Mouse (Mus musculus) embryonic facial prominence, embryonic 10.5 days (tissue): ENCODE measurements around the gene Gm30191. TPM values are rescaled to one million over a fixed set of nuclear protein-coding genes. Genes with fewer than 3 reads are reported as not detected.
A peak's percentile ranks its signal among the peaks of the same experiment; 100 is the strongest.
"Not testable (repeated sequence)": the region's sequence is repeated elsewhere in the genome, so short reads cannot be mapped to it uniquely, and the experiment has no call there.

Source experiments
- DNase-seq: peaks from one replicate; pipeline ENCODE4 v3.0.0-alpha.2; 2017; ENCODE audit warnings: low spot score
- H3K27ac ChIP-seq: fragments of 300-500 bp; sonication (generic); replicated peaks from 2 replicates; pipeline ENCODE4 v1.5.1; 2016; ENCODE audit warnings: mild to moderate bottlenecking
- H3K27me3 ChIP-seq: fragments of 300-500 bp; sonication (generic); replicated peaks from 2 replicates; pipeline ENCODE4 v1.6.1; 2016; ENCODE audit warnings: low read depth, mild to moderate bottlenecking; ENCODE audit not compliant: poor library complexity, severe bottlenecking
- H3K36me3 ChIP-seq: fragments of 300-500 bp; sonication (generic); replicated peaks from 2 replicates; pipeline ENCODE4 v1.6.1; 2016; ENCODE audit warnings: mild to moderate bottlenecking, moderate library complexity
- H3K4me1 ChIP-seq: fragments of 300-500 bp; sonication (generic); 2 replicates; pipeline ENCODE4 v1.6.1; 2016
- H3K4me3 ChIP-seq: fragments of 300-500 bp; sonication (generic); 2 replicates; pipeline ENCODE4 v1.5.1; 2016; ENCODE audit warnings: mild to moderate bottlenecking, moderate library complexity
- H3K9me3 ChIP-seq: fragments of 300-500 bp; sonication (generic); 2 replicates; pipeline ENCODE4 v1.6.1; 2016; ENCODE audit warnings: mild to moderate bottlenecking
- WGBS: fragments of 180-500 bp; shearing (Covaris S2); methylation state at CpG from one replicate; pipeline ENCODE4 v1.1.7; 2016; 5-methylcytosine and 5-hydroxymethylcytosine counted together
- polyA plus RNA-seq: library from polyadenylated mRNA; unstranded; fragments of >200 nt; fragmentation: Nextera tagmentation; extraction: Ambion mirVana; gene quantifications from 2 replicates; pipeline ENCODE4 v1.2.1, GENCODE M21; 2016

Gene Gm30191
- polyA plus RNA-seq, 1 experiment from 2014 or later, result not detected

- Histone ChIP-seq H3K4me3 (0 out of 2 replicates have a peak overlapping the region, but pooled peaks have one; percentile 25), H3K27me3 (peaks cover 66% of the 10 kb centered on the region), H3K36me3 (no peaks in the 10 kb centered on the region), H3K27ac (peak overlapping the region; percentile 55), H3K4me1 (peaks cover 88% of the 10 kb centered on the region), H3K9me3 (no peaks in the 10 kb centered on the region)
- WGBS, result 16% methylated on average over 3 of the region's 3 CpGs
- DNase-seq, result no peak
Measured at GRCm38 (mm10) chr4:134254835-134255234, 8.1 kb downstream of the Gm30191 start.

DNA sequence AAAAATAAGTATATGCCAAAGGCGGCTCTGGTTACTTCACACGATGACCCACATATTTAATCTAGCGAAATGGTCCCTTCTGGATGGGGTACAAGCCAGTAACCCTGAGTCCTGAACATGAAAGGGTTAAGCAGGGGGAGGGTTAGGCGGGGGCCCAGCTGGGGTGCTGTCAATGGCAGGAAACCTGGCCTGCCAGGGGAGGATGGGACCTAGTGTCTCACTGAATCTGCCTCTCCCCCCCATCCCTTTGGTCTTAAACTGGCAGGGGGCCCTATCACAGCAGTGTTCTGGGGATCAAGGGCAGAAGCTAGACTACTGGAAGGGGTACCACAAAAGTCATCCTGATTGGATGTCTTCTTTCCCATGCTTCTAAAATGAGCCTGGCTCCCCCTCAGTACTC, 9.1 kb downstream of the Gm30191 start:
- H3K4me1 ChIP-seq, result peaks cover 78% of the 10 kb centered on the region
- no peaks in the 10 kb centered on the region for H3K9me3 ChIP-seq
- H3K36me3 ChIP-seq, result no peaks in the 10 kb centered on the region
- peaks cover 56% of the 10 kb centered on the region for H3K27me3 ChIP-seq
- WGBS, result 18% methylated on average over 4 of the region's 4 CpGs
- H3K27ac ChIP-seq, result peak overlapping the region; percentile 78
- H3K4me3 ChIP-seq, result peak overlapping the region; percentile 21; the same call in 1 of the 2 replicates
- DNase-seq, result peak; percentile 51

DNA sequence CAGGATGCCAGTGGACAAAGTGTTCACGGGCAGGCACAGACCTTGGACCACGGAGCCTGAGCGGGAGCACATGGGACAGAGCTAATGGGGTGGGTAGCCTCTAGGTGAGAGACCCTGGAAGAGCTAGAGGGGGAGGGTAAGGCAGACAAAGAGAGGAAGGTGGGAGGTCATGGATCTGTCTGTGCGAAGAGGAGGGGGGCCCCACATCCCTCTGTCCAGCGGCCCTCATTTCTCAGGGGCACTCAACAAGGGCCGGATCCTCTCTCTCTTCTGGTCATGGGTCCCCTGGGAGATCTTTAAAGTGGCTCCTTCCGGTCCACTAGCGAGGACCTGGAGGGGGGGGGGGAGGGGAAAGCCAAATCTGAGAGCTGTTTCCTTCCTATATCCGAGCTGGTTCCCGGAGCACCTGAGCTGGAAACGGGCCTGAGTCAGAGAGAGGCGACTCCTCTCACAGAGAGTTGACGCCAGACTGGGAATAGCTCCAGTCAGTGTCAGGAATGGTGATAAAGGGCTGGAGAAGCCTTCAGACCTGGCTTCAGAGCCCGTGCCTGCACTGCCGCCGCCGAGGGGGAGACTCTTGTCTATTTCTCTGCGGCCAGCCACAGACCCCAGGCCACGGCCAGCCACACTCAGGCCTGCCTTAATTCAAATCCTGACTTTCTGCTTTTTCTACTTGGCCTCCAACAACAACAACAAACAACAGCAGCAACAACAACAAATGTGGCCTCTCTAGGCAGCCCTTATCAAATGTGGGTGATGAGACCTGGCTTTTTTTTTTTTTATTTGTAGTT, 9.9 kb downstream of the Gm30191 start:
- H3K9me3 ChIP-seq, result no peaks in the 10 kb centered on the region
- peak overlapping the region; percentile 29 for H3K4me3 ChIP-seq
- peaks cover 70% of the 10 kb centered on the region for H3K4me1 ChIP-seq
- H3K27me3 ChIP-seq, result peaks cover 49% of the 10 kb centered on the region
- WGBS, result 2% methylated on average over 19 of the region's 19 CpGs
- no peaks in the 10 kb centered on the region for H3K36me3 ChIP-seq
- DNase-seq, result peak; percentile 58
- peak overlapping the region; percentile 78 for H3K27ac ChIP-seq

DNA sequence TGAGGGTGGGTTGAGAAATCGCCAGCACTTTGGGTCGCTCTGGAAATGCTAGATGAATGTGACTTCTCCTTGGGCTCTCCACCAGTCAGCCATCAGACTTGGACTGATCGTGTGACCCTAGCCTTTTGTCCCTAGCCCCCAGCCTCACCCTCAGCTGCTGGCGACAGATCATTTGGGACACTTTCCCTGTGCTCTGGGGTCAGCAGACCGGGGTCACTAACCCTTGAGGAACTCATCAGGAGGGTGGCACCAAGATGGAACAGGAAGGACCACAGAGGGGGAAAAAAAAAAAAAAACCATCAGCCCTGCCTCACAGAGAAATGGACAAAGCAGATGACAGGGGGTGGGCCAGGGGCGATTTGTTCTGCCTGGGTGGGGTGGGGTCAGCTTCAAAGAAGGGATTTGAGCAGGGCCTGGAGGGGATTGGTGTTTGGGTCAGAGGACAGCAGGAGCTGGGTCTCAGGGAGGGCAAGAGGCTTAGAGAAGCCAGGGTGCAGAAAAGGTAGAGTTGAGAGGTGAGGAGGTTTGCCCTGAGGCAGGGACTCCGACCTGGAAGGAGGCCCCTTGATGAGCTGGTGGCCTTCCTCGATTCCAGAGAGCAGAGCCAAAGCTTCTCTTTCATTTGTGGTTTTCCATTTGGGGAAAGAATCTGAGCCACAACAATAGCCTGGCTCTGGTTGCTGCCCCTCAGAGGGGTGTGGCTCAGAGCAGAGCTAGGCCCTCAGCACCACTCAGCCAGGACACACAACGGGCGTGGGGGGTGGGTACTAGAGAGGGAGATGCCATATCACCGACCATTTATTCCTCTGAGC, 10.7 kb downstream of the Gm30191 start:
- Histone ChIP-seq H3K27me3 (peaks cover 41% of the 10 kb centered on the region), H3K27ac (peak overlapping the region; percentile 78), H3K4me1 (peaks cover 62% of the 10 kb centered on the region), H3K9me3 (no peaks in the 10 kb centered on the region), H3K4me3 (no peak overlapping the region), H3K36me3 (no peaks in the 10 kb centered on the region)
- DNase-seq, result no peak
- WGBS, result 9% methylated on average over 11 of the region's 11 CpGs

DNA sequence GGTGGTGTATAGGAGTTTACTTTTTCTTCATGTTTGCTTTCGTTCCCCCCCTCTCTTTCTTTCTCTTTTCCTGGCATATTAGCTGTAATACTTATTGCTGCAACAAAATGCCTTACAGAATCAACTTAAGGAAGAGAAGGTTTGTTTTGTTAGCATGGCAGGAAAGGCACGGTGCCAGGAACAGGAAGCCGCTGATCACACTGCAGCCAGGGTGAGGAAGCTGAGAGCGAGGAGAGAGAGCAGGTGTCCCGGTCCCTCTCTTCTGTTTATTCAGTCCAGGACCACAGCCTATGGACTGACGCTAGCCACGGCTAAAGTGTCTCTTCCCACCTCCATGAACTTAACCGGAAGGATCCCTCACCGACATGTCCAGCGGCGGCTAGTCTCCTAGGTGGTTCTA, 11.6 kb downstream of the Gm30191 start:
- H3K4me1 ChIP-seq, result peaks cover 53% of the 10 kb centered on the region
- 64% methylated on average over 11 of the region's 11 CpGs for WGBS
- no peak overlapping the region for H3K27ac ChIP-seq

DNA sequence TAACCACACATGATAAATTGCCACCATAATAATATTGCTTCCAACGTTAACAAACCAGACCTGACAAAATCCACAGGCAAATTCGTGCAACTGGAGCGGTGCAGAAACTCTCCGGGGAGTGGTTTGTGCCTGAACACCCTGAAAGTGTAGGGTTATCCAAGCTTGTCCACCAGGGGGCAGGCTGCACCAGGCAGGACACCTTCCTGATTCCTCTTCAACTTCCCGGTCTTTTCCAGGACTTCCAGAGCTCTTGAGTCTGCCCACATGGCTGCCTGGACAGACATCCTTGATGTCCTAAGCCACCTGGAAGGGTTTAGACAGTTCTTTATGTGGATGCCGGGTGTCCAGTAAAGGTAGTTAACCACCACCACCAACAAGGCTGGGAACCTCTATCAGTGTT, 16.5 kb downstream of the Gm30191 start:
- peak; percentile 74 for DNase-seq
- Histone ChIP-seq H3K9me3 (no peaks in the 10 kb centered on the region), H3K36me3 (no peaks in the 10 kb centered on the region), H3K27me3 (no peaks in the 10 kb centered on the region), H3K27ac (no peak overlapping the region), H3K4me3 (no peak overlapping the region), H3K4me1 (peaks cover 11% of the 10 kb centered on the region)
- 46% methylated on average over 6 of the region's 6 CpGs for WGBS

More for the DNA sequence above, 11.6 kb downstream of the Gm30191 start:
- Histone ChIP-seq H3K9me3 (no peaks in the 10 kb centered on the region), H3K4me3 (no peak overlapping the region), H3K27me3 (peaks cover 31% of the 10 kb centered on the region), H3K36me3 (no peaks in the 10 kb centered on the region)
- no peak for DNase-seq

DNA sequence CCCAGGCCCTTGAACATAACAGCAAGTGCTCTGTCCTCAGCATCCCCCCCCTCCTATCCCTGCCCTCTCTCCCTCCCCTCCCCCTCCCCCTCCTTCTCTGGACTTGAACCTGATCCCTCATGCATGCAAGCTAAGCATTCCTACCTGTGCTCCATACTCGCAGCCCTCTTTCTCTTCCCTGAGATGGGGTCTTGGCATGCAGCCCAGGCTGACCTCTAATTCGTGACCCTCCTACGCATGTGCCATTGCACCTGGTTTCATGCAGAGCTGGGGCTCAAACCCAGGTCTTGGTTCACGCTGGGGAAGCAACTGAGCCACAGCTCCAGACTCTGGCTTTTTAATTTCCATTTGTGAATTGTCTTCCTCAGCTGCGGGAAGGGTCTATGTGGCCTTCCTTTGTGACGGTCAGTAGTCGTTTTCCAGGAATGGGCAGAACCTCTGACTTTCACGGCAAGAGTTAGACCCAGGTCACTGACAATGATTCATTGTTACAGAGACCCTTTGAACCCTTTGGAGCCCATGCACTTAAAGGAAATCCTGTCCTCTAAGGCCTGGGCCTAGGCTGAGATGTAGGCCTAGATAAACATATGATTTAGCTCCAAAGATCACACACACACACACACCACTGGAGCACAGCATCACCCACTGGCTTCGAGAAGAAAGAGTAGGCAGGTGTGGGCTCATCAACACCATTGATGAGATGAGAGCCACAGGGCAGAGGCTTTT, 19.3 kb downstream of the Gm30191 start:
- H3K4me3 ChIP-seq, result no peak overlapping the region
- WGBS, result 61% methylated on average over 9 of the region's 9 CpGs
- H3K4me1 ChIP-seq, result peaks cover 6% of the 10 kb centered on the region; the same call in 1 of the 2 replicates
- H3K9me3 ChIP-seq, result no peaks in the 10 kb centered on the region
- no peaks in the 10 kb centered on the region for H3K36me3 ChIP-seq
- DNase-seq, result no peak
- no peak overlapping the region for H3K27ac ChIP-seq
- H3K27me3 ChIP-seq, result no peaks in the 10 kb centered on the region

- Histone ChIP-seq H3K9me3 (no peaks in the 10 kb centered on the region), H3K27ac (no peak overlapping the region), H3K4me1 (peaks cover 14% of the 10 kb centered on the region), H3K36me3 (no peaks in the 10 kb centered on the region), H3K4me3 (no peak overlapping the region), H3K27me3 (no peaks in the 10 kb centered on the region)
- no peak for DNase-seq
- 89% methylated on average over 19 of the region's 19 CpGs for WGBS
Measured at GRCm38 (mm10) chr4:134268102-134268655, 21.4 kb downstream of the Gm30191 start.

- not testable (repeated sequence) for H3K9me3 ChIP-seq, H3K36me3 ChIP-seq, DNase-seq, H3K27ac ChIP-seq, H3K4me3 ChIP-seq, H3K27me3 ChIP-seq
- peaks cover 21% of the 10 kb centered on the region for H3K4me1 ChIP-seq
Measured at GRCm38 (mm10) chr4:134269622-134270021, 22.9 kb downstream of the Gm30191 start.

GRCm38 (mm10) chr4:134271979-134272378, 25.2 kb downstream of the Gm30191 start:
- no peak overlapping the region for H3K27ac ChIP-seq
- no peaks in the 10 kb centered on the region for H3K27me3 ChIP-seq
- no peaks in the 10 kb centered on the region for H3K9me3 ChIP-seq
- peaks cover 15% of the 10 kb centered on the region for H3K4me1 ChIP-seq
- 85% methylated on average over 7 of the region's 7 CpGs for WGBS
- no peak for DNase-seq
- no peak overlapping the region for H3K4me3 ChIP-seq
- peaks cover 16% of the 10 kb centered on the region for H3K36me3 ChIP-seq

DNA sequence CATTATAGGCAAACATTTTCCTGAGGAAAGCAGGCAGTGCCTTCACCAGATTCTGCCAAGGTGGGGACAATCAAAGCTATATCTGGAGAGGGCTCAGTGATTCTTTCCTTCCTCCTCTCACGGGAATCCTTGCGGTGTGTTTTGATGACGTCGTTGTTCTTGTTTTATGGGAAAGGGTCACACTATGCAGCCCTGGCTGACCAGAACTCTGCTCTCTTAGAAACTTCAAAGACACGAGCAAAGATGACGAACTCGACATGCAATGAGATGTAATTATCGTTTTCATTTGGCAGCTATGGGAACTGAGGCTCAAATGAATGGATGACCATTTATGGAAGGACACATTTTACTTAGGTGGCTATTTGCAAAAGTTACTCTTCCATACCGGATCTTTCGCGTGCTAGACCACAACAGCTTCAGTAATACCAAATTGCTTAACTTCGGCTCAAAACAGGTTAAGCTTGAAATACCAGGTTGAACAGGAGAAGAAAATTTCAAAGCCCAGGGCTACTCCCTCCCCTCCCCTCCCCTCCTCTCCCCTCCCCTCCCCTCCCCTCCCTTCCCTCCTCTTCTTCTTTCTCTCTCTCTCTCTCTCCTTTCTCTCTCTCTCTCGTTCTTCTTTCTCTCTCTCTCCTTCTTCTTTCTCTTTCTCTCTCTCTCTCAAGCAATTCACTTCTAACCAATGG, 26.1 kb downstream of the Gm30191 start:
- no peaks in the 10 kb centered on the region for H3K9me3 ChIP-seq
- DNase-seq, result no peak
- peak overlapping the region; percentile 39 for H3K4me3 ChIP-seq
- peaks cover 25% of the 10 kb centered on the region for H3K36me3 ChIP-seq
- peaks cover 15% of the 10 kb centered on the region for H3K4me1 ChIP-seq
- WGBS, result 29% methylated on average over 13 of the region's 13 CpGs
- H3K27ac ChIP-seq, result peak overlapping the region; percentile 69; the same call in 1 of the 2 replicates
- no peaks in the 10 kb centered on the region for H3K27me3 ChIP-seq
